Mouse (Mus musculus): ENCODE data around the gene Rnf144a.

GRCm38 (mm10) chr12:26444054-26444453, 29.0 kb upstream of the Rnf144a start:
- TF ChIP-seq POLR2A (IDR thresholded peaks at IDR 0.05; ENCODE audit: insufficient read depth, low read depth, low read length): no peak
- no peak for TF ChIP-seq CTCF (IDR thresholded peaks at IDR 0.05; ENCODE audit: insufficient read depth, low read depth, low read length)
